Mouse (Mus musculus): ENCODE data around the gene Tkt. TPM values are rescaled to one million over a fixed set of nuclear protein-coding genes. Genes with fewer than 3 reads are reported as not detected.
"Not testable (repeated sequence)": the region's sequence is repeated elsewhere in the genome, so short reads cannot be mapped to it uniquely, and the experiment has no call there.

Tkt gene
- polyA plus RNA-seq, 1 experiment from 2014 or later = 152 TPM

GRCm38 (mm10) chr14:30575791-30576190, 27.6 kb downstream of the Tkt start:
- H3K9me3 ChIP-seq (ENCODE audit: low read depth, low read length) = no peaks in the 10 kb centered on the region
- no peak for DNase-seq
- 0 out of 2 replicates have a peak, but pooled peaks have one; percentile 12 for ATAC-seq (ENCODE audit: insufficient read depth)
- H3K27me3 ChIP-seq (ENCODE audit: insufficient read depth, low read length) = no peaks in the 10 kb centered on the region
- H3K4me1 ChIP-seq (ENCODE audit: insufficient read depth) = no peaks in the 10 kb centered on the region
- H3K4me3 ChIP-seq (ENCODE audit: low read depth, low read length) = no peak overlapping the region
- H3K36me3 ChIP-seq (ENCODE audit: insufficient read depth) = peaks cover 50% of the 10 kb centered on the region
- H3K27ac ChIP-seq (ENCODE audit: low read depth) = no peak overlapping the region
- H3K4me2 ChIP-seq = no peak overlapping the region
- WGBS = 64% methylated on average over 7 of the region's 7 CpGs
- no peak overlapping the region for H3K9ac ChIP-seq
- no peak for TF ChIP-seq CTCF (IDR thresholded peaks at IDR 0.05; ENCODE audit: low read depth)

- peaks cover 45% of the 10 kb centered on the region for H3K36me3 ChIP-seq (ENCODE audit: insufficient read depth)
- no peaks in the 10 kb centered on the region for H3K4me1 ChIP-seq (ENCODE audit: insufficient read depth)
- H3K4me3 ChIP-seq (ENCODE audit: low read depth, low read length) = no peak overlapping the region
- ATAC-seq (ENCODE audit: insufficient read depth) (0 out of 2 replicates have a peak, but pooled peaks have one; percentile 21), DNase-seq (peak; percentile 68)
- H3K4me2 ChIP-seq = no peak overlapping the region
- no peaks in the 10 kb centered on the region for H3K9me3 ChIP-seq (ENCODE audit: low read depth, low read length)
- no peaks in the 10 kb centered on the region for H3K27me3 ChIP-seq (ENCODE audit: insufficient read depth, low read length)
- 26% methylated on average over 5 of the region's 5 CpGs for WGBS
- TF ChIP-seq CTCF (IDR thresholded peaks at IDR 0.05; ENCODE audit: low read depth) = no peak
- H3K9ac ChIP-seq = no peak overlapping the region
- no peak overlapping the region for H3K27ac ChIP-seq (ENCODE audit: low read depth)
These were observed 28.1 kb downstream of the Tkt start for GRCm38 (mm10) chr14:30576260-30576659.

- not testable (repeated sequence) for H3K4me3 ChIP-seq (ENCODE audit: low read depth, low read length); H3K4me2 ChIP-seq
- ATAC-seq (ENCODE audit: insufficient read depth) = peak; percentile 40
These were observed 29.3 kb downstream of the Tkt start for GRCm38 (mm10) chr14:30577303-30578062.

GRCm38 (mm10) chr14:30579180-30579579, 31.0 kb downstream of the Tkt start:
- Histone ChIP-seq H3K27ac (ENCODE audit: low read depth) (no peak overlapping the region), H3K36me3 (ENCODE audit: insufficient read depth) (peaks cover 17% of the 10 kb centered on the region; the same call in 1 of the 2 replicates), H3K4me1 (ENCODE audit: insufficient read depth) (peaks cover under 1% of the 10 kb centered on the region; the same call in 1 of the 2 replicates), H3K9ac (no peak overlapping the region), H3K27me3 (ENCODE audit: insufficient read depth, low read length) (no peaks in the 10 kb centered on the region), H3K4me3 (ENCODE audit: low read depth, low read length) (no peak overlapping the region), H3K4me2 (no peak overlapping the region), H3K9me3 (ENCODE audit: low read depth, low read length) (no peaks in the 10 kb centered on the region)
- WGBS = 69% methylated on average over 5 of the region's 5 CpGs
- no peak for ATAC-seq (ENCODE audit: insufficient read depth)
- no peak for DNase-seq
- TF ChIP-seq CTCF (IDR thresholded peaks at IDR 0.05; ENCODE audit: low read depth) = no peak

More at GRCm38 (mm10) chr14:30577303-30578062, 29.3 kb downstream of the Tkt start:
- not testable (repeated sequence) for H3K9ac ChIP-seq; H3K9me3 ChIP-seq (ENCODE audit: low read depth, low read length); H3K4me1 ChIP-seq (ENCODE audit: insufficient read depth); H3K27me3 ChIP-seq (ENCODE audit: insufficient read depth, low read length); H3K27ac ChIP-seq (ENCODE audit: low read depth)
- 13% methylated on average over 10 of the region's 12 CpGs for WGBS
- peak; percentile 45 for DNase-seq
- H3K36me3 ChIP-seq (ENCODE audit: insufficient read depth) = peaks cover 33% of the 10 kb centered on the region

- no peak for DNase-seq
- no peaks in the 10 kb centered on the region for H3K27me3 ChIP-seq (ENCODE audit: insufficient read depth, low read length)
- H3K9ac ChIP-seq = no peak overlapping the region
- no peak for TF ChIP-seq CTCF (IDR thresholded peaks at IDR 0.05; ENCODE audit: low read depth)
- H3K4me3 ChIP-seq (ENCODE audit: low read depth, low read length) = no peak overlapping the region
- H3K4me2 ChIP-seq = no peak overlapping the region
- WGBS = 21% methylated on average over 5 of the region's 5 CpGs
- no peak overlapping the region for H3K27ac ChIP-seq (ENCODE audit: low read depth)
- H3K4me1 ChIP-seq (ENCODE audit: insufficient read depth) = peaks cover 8% of the 10 kb centered on the region
- no peak for ATAC-seq (ENCODE audit: insufficient read depth)
- peaks cover 12% of the 10 kb centered on the region; the same call in 1 of the 2 replicates for H3K36me3 ChIP-seq (ENCODE audit: insufficient read depth)
- no peaks in the 10 kb centered on the region for H3K9me3 ChIP-seq (ENCODE audit: low read depth, low read length)
These were observed 31.7 kb downstream of the Tkt start for GRCm38 (mm10) chr14:30579882-30580281.

- Histone ChIP-seq H3K9me3 (ENCODE audit: low read depth, low read length) (no peaks in the 10 kb centered on the region), H3K4me2 (no peak overlapping the region), H3K4me1 (ENCODE audit: insufficient read depth) (peaks cover 9% of the 10 kb centered on the region), H3K36me3 (ENCODE audit: insufficient read depth) (no peaks in the 10 kb centered on the region), H3K27ac (ENCODE audit: low read depth) (no peak overlapping the region), H3K4me3 (ENCODE audit: low read depth, low read length) (no peak overlapping the region), H3K9ac (no peak overlapping the region), H3K27me3 (ENCODE audit: insufficient read depth, low read length) (no peaks in the 10 kb centered on the region)
- ATAC-seq (ENCODE audit: insufficient read depth) = no peak
- no peak for DNase-seq
- WGBS = 80% methylated on average over 1 of the region's 1 CpGs
- TF ChIP-seq CTCF (IDR thresholded peaks at IDR 0.05; ENCODE audit: low read depth) = no peak
These were observed 33.1 kb downstream of the Tkt start for GRCm38 (mm10) chr14:30581238-30581637.

- no peak for ATAC-seq (ENCODE audit: insufficient read depth)
- 52% methylated on average over 2 of the region's 2 CpGs for whole genome bisulfite sequencing
These were observed 35.9 kb downstream of the Tkt start for GRCm38 (mm10) chr14:30584077-30584476.

More at GRCm38 (mm10) chr14:30584077-30584476, 35.9 kb downstream of the Tkt start:
- Histone ChIP-seq H3K27ac (ENCODE audit: low read depth) (no peak overlapping the region), H3K9me3 (ENCODE audit: low read depth, low read length) (no peaks in the 10 kb centered on the region), H3K4me2 (no peak overlapping the region), H3K27me3 (ENCODE audit: insufficient read depth, low read length) (no peaks in the 10 kb centered on the region), H3K36me3 (ENCODE audit: insufficient read depth) (no peaks in the 10 kb centered on the region), H3K4me1 (ENCODE audit: insufficient read depth) (peaks cover 21% of the 10 kb centered on the region), H3K9ac (no peak overlapping the region), H3K4me3 (ENCODE audit: low read depth, low read length) (no peak overlapping the region)
- no peak for DNase-seq
- no peak for TF ChIP-seq CTCF (IDR thresholded peaks at IDR 0.05; ENCODE audit: low read depth)

Measured in lung, embryonic 14.5 days (tissue).